Mouse (Mus musculus): ENCODE measurements at regions not wholly inside any gene's neighbourhood (a gene's known extent, or its start where the extent isn't known, plus 50 kb on each side); places are given as distances from the start of the nearest gene placed in this dataset.
"Not testable (repeated sequence)": the region's sequence is repeated elsewhere in the genome, so short reads cannot be mapped to it uniquely, and the experiment has no call there.

DNA sequence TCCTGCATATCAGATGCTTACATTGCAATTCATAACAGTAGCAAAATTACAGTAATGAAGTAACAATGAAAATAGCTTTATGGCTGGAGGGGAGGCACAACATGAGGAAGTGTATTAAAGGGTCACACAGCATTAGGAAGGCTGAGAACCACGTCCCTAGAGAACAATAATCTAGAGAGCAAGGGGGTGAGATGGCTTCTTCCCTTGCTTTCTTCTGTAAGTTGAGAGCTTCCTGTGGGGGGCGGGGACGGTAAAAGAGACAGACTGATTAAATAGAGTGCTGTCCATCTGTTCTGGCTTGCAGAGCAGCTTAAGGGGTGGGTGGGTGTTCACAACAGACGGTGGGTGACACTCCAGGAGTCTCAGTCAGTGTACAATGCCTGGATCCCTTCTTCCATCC, 68.2 kb upstream of the Lrpprc start:
- 48% methylated on average over 4 of the region's 4 CpGs for WGBS
- DNase-seq (no peak), ATAC-seq (no peak)
- no peak overlapping the region for H3K4me3 ChIP-seq (ENCODE audit: low read depth, low read length)
- no peaks in the 10 kb centered on the region for H3K4me1 ChIP-seq (ENCODE audit: insufficient read depth)
- no peaks in the 10 kb centered on the region for H3K27me3 ChIP-seq (ENCODE audit: insufficient read depth, low read length)
- H3K9ac ChIP-seq, result no peak overlapping the region
- no peaks in the 10 kb centered on the region for H3K36me3 ChIP-seq (ENCODE audit: insufficient read depth)
- H3K27ac ChIP-seq (ENCODE audit: low read depth, low read length), result no peak overlapping the region
- no peak overlapping the region for H3K4me2 ChIP-seq (ENCODE audit: low read depth)
- H3K9me3 ChIP-seq (ENCODE audit: low read length), result no peaks in the 10 kb centered on the region
- no peak for TF ChIP-seq CTCF (IDR thresholded peaks at IDR 0.05; ENCODE audit: low read depth)

DNA sequence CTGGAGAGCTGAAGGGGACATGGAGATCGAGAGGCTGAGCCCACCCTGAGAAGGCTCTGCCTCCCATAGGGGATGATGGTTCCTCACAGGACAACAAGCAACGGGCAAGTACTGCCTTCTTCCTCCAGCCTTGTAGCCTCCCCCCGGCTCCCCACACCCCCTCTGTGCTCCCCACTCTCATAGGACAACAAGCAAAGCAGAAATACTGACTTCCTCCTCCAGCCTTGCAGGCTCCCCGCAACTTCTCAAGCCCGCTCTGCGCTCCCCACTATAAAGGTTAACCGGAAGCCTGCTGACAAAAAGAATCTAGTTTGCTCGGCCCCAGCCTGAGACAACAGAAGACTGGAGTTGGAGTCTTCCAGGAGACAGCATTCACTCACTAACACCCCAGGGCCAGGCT, 69.3 kb upstream of the Lrpprc start:
- H3K36me3 ChIP-seq (ENCODE audit: insufficient read depth), result no peaks in the 10 kb centered on the region
- TF ChIP-seq CTCF (IDR thresholded peaks at IDR 0.05; ENCODE audit: low read depth), result no peak
- 63% methylated on average over 8 of the region's 8 CpGs for WGBS

DNA sequence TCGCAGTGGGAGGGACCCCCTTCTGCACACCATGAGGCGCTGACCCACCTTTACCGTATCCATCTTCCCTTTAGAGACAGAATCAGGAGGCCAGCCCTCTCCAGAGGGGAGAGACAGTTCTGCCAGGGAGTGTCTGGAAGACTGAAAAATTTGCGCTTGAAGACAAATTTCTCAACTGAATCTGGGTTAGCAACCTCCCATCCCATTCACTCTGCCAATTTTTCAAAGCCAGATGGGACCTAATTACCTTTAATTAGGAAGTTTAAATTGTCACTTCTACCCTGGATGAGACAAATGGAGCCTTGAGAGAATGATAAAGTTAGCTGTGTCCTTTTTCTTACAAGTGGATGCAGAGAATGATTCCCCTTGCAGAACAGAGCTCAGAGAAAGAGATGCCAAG, 70.2 kb upstream of the Lrpprc start:
- Histone ChIP-seq H3K4me1 (ENCODE audit: insufficient read depth) (no peaks in the 10 kb centered on the region), H3K4me3 (ENCODE audit: low read depth, low read length) (no peak overlapping the region), H3K4me2 (ENCODE audit: low read depth) (no peak overlapping the region), H3K27ac (ENCODE audit: low read depth, low read length) (no peak overlapping the region), H3K36me3 (ENCODE audit: insufficient read depth) (no peaks in the 10 kb centered on the region), H3K9me3 (ENCODE audit: low read length) (no peaks in the 10 kb centered on the region), H3K27me3 (ENCODE audit: insufficient read depth, low read length) (no peaks in the 10 kb centered on the region), H3K9ac (no peak overlapping the region)
- DNase-seq (no peak), ATAC-seq (no peak)
- 72% methylated on average over 4 of the region's 4 CpGs for WGBS
- no peak for TF ChIP-seq CTCF (IDR thresholded peaks at IDR 0.05; ENCODE audit: low read depth)

More for the DNA sequence above, 69.3 kb upstream of the Lrpprc start:
- Histone ChIP-seq H3K4me3 (ENCODE audit: low read depth, low read length) (no peak overlapping the region), H3K4me1 (ENCODE audit: insufficient read depth) (no peaks in the 10 kb centered on the region), H3K27me3 (ENCODE audit: insufficient read depth, low read length) (no peaks in the 10 kb centered on the region), H3K4me2 (ENCODE audit: low read depth) (no peak overlapping the region), H3K9ac (no peak overlapping the region), H3K9me3 (ENCODE audit: low read length) (no peaks in the 10 kb centered on the region), H3K27ac (ENCODE audit: low read depth, low read length) (no peak overlapping the region)
- no peak for DNase-seq
- ATAC-seq, result no peak

GRCm38 (mm10) chr17:84864231-84864630, 73.6 kb upstream of the Lrpprc start:
- not testable (repeated sequence) for H3K9ac ChIP-seq; ATAC-seq; H3K4me3 ChIP-seq (ENCODE audit: low read depth, low read length)

DNA sequence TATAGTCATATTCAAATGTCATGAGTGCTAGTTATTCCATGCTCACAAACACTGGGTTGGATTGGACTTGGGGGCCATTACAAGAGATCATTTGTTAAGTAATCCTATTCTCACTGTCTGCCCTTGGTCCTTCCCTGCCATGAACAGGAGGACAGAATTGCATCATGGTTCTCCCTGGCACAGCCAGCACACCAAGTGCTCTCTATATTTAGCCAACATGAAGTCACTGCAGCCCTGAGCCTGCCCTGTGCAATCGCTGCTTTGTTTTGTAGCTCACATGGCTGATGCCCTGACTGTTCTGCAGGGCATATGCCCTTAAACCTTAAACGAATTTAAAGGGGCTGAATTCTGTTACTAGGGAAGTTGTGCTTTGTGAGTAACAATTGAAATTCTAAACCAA, 74.6 kb upstream of the Lrpprc start:
- no peaks in the 10 kb centered on the region for H3K4me1 ChIP-seq (ENCODE audit: insufficient read depth)
- H3K4me2 ChIP-seq (ENCODE audit: low read depth), result no peak overlapping the region
- WGBS, result 56% methylated on average over 2 of the region's 2 CpGs
- no peak overlapping the region for H3K27ac ChIP-seq (ENCODE audit: low read depth, low read length)
- H3K9ac ChIP-seq, result no peak overlapping the region
- TF ChIP-seq CTCF (IDR thresholded peaks at IDR 0.05; ENCODE audit: low read depth), result no peak
- no peaks in the 10 kb centered on the region for H3K27me3 ChIP-seq (ENCODE audit: insufficient read depth, low read length)
- DNase-seq (no peak), ATAC-seq (no peak)
- no peak overlapping the region for H3K4me3 ChIP-seq (ENCODE audit: low read depth, low read length)
- no peaks in the 10 kb centered on the region for H3K9me3 ChIP-seq (ENCODE audit: low read length)
- no peaks in the 10 kb centered on the region for H3K36me3 ChIP-seq (ENCODE audit: insufficient read depth)

More at GRCm38 (mm10) chr17:84864231-84864630, 73.6 kb upstream of the Lrpprc start:
- not testable (repeated sequence) for H3K4me1 ChIP-seq (ENCODE audit: insufficient read depth); H3K9me3 ChIP-seq (ENCODE audit: low read length); DNase-seq; H3K36me3 ChIP-seq (ENCODE audit: insufficient read depth); H3K27ac ChIP-seq (ENCODE audit: low read depth, low read length); H3K27me3 ChIP-seq (ENCODE audit: insufficient read depth, low read length); H3K4me2 ChIP-seq (ENCODE audit: low read depth)

GRCm38 (mm10) chr17:84865566-84865965, 75.0 kb upstream of the Lrpprc start:
- H3K4me1 ChIP-seq (ENCODE audit: insufficient read depth), result no peaks in the 10 kb centered on the region
- H3K9ac ChIP-seq, result no peak overlapping the region
- no peak for TF ChIP-seq CTCF (IDR thresholded peaks at IDR 0.05; ENCODE audit: low read depth)
- H3K36me3 ChIP-seq (ENCODE audit: insufficient read depth), result no peaks in the 10 kb centered on the region
- DNase-seq (no peak), ATAC-seq (no peak)
- H3K4me3 ChIP-seq (ENCODE audit: low read depth, low read length), result no peak overlapping the region
- H3K27ac ChIP-seq (ENCODE audit: low read depth, low read length), result no peak overlapping the region
- 73% methylated on average over 3 of the region's 3 CpGs for WGBS
- H3K4me2 ChIP-seq (ENCODE audit: low read depth), result no peak overlapping the region
- H3K9me3 ChIP-seq (ENCODE audit: low read length), result no peaks in the 10 kb centered on the region
- H3K27me3 ChIP-seq (ENCODE audit: insufficient read depth, low read length), result no peaks in the 10 kb centered on the region

DNA sequence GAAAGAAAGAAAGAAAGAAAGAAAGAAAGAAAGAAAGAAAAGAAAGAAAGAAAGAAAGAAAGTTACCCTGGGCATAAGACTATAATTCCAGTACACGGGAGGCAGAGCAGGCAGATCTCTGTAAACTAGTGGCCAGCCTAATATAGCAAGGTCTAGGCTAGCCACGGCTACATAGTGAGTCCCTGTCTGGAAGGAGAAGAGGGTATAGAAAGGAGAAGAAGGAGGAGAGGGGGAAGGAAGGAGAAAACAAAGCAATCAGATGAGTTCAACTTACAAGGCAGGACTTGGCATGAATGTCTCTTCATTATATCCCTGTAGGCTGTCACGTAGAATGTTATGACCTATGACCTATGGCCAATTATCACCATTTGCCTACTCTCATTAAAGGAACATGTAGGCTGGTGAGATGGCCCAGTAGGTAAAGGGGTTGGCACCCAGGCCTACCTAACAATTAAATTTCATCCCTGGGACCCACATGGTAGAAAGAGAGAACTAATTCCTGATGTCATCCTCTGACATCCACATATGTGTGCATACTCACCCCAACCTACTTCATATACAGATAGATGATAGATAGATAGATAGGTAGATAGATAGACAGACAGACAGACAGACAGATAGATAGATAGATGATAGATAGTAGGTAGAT, 78.6 kb upstream of the Lrpprc start:
- no peaks in the 10 kb centered on the region for H3K9me3 ChIP-seq (ENCODE audit: low read length)
- no peak overlapping the region for H3K9ac ChIP-seq
- ATAC-seq (no peak), DNase-seq (no peak)
- no peak for TF ChIP-seq CTCF (IDR thresholded peaks at IDR 0.05; ENCODE audit: low read depth)
- no peak overlapping the region for H3K4me3 ChIP-seq (ENCODE audit: low read depth, low read length)
- H3K36me3 ChIP-seq (ENCODE audit: insufficient read depth), result no peaks in the 10 kb centered on the region
- WGBS, result 90% methylated on average over 3 of the region's 3 CpGs
- no peak overlapping the region for H3K27ac ChIP-seq (ENCODE audit: low read depth, low read length)
- no peaks in the 10 kb centered on the region for H3K27me3 ChIP-seq (ENCODE audit: insufficient read depth, low read length)
- H3K4me1 ChIP-seq (ENCODE audit: insufficient read depth), result no peaks in the 10 kb centered on the region
- H3K4me2 ChIP-seq (ENCODE audit: low read depth), result no peak overlapping the region

Measured in forebrain, postnatal 0 days (tissue).